Mouse (Mus musculus): ENCODE results near the gene Nfatc3. TPM values are rescaled to one million over a fixed set of nuclear protein-coding genes. Genes with fewer than 3 reads are reported as not detected.

The Nfatc3 gene
- polyA plus RNA-seq, 1 experiment from 2014 or later: 5.0 TPM

GRCm38 (mm10) chr8:106137906-106138477 lies 79.4 kb downstream of the Nfatc3 start:
- peaks cover 75% of the 10 kb centered on the region for H3K27me3 ChIP-seq (replicated peaks)
- H3K4me3 ChIP-seq: peak overlapping the region; percentile 54

GRCm38 (mm10) chr8:106138616-106139015 lies 80.0 kb downstream of the Nfatc3 start:
- 18% methylated on average over 7 of the region's 7 CpGs for WGBS (ENCODE audit: insufficient replicate concordance)
- Histone ChIP-seq H3K27ac (no peak overlapping the region), H3K9ac (peak overlapping the region; percentile 53; the same call in 1 of the 2 replicates), H3K9me3 (replicated peaks) (no peaks in the 10 kb centered on the region), H3K4me3 (peak overlapping the region; percentile 54), H3K4me2 (peak overlapping the region; percentile 66), H3K36me3 (no peaks in the 10 kb centered on the region), H3K4me1 (peaks cover 43% of the 10 kb centered on the region), H3K27me3 (replicated peaks) (peaks cover 69% of the 10 kb centered on the region)
- ATAC-seq: no peak

More at GRCm38 (mm10) chr8:106137906-106138477, 79.4 kb downstream of the Nfatc3 start:
- no peak; the same call in 1 of the 2 replicates for ATAC-seq
- H3K4me1 ChIP-seq: peaks cover 43% of the 10 kb centered on the region
- H3K9ac ChIP-seq: peak overlapping the region; percentile 53; the same call in 1 of the 2 replicates
- H3K4me2 ChIP-seq: peak overlapping the region; percentile 66
- under 1% methylated on average over 24 of the region's 24 CpGs for WGBS (ENCODE audit: insufficient replicate concordance)
- no peak overlapping the region for H3K27ac ChIP-seq
- peaks cover 4% of the 10 kb centered on the region for H3K36me3 ChIP-seq
- no peaks in the 10 kb centered on the region for H3K9me3 ChIP-seq (replicated peaks)

GRCm38 (mm10) chr8:106140191-106140590 lies 81.6 kb downstream of the Nfatc3 start:
- peaks cover 57% of the 10 kb centered on the region for H3K27me3 ChIP-seq (replicated peaks)
- H3K4me1 ChIP-seq: peaks cover 36% of the 10 kb centered on the region
- H3K9ac ChIP-seq: no peak overlapping the region
- H3K36me3 ChIP-seq: no peaks in the 10 kb centered on the region
- H3K9me3 ChIP-seq (replicated peaks): no peaks in the 10 kb centered on the region
- H3K4me3 ChIP-seq: no peak overlapping the region
- no peak for ATAC-seq
- 56% methylated on average over 5 of the region's 5 CpGs for WGBS (ENCODE audit: insufficient replicate concordance)
- no peak overlapping the region for H3K4me2 ChIP-seq
- H3K27ac ChIP-seq: no peak overlapping the region

GRCm38 (mm10) chr8:106140769-106141168 lies 82.1 kb downstream of the Nfatc3 start:
- Histone ChIP-seq H3K27me3 (replicated peaks) (peaks cover 51% of the 10 kb centered on the region), H3K4me2 (no peak overlapping the region), H3K4me1 (peaks cover 34% of the 10 kb centered on the region), H3K9ac (no peak overlapping the region), H3K4me3 (no peak overlapping the region), H3K9me3 (replicated peaks) (no peaks in the 10 kb centered on the region), H3K27ac (no peak overlapping the region), H3K36me3 (no peaks in the 10 kb centered on the region)
- WGBS (ENCODE audit: insufficient replicate concordance): 16% methylated on average over 13 of the region's 13 CpGs
- no peak for ATAC-seq

GRCm38 (mm10) chr8:106145331-106145730 lies 86.7 kb downstream of the Nfatc3 start:
- WGBS (ENCODE audit: insufficient replicate concordance): 82% methylated on average over 2 of the region's 2 CpGs
- no peak overlapping the region for H3K27ac ChIP-seq
- no peak overlapping the region for H3K4me3 ChIP-seq

GRCm38 (mm10) chr8:106146014-106146413 lies 87.4 kb downstream of the Nfatc3 start:
- Histone ChIP-seq H3K27ac (no peak overlapping the region), H3K4me2 (no peak overlapping the region), H3K9ac (no peak overlapping the region), H3K9me3 (replicated peaks) (no peaks in the 10 kb centered on the region), H3K4me3 (no peak overlapping the region), H3K27me3 (replicated peaks) (0 out of 2 replicates have a peak, but pooled peaks cover 4% of the 10 kb centered on the region), H3K36me3 (no peaks in the 10 kb centered on the region), H3K4me1 (peaks cover 24% of the 10 kb centered on the region)
- WGBS (ENCODE audit: insufficient replicate concordance): 60% methylated on average over 4 of the region's 4 CpGs
- no peak for ATAC-seq

More at GRCm38 (mm10) chr8:106145331-106145730, 86.7 kb downstream of the Nfatc3 start:
- Histone ChIP-seq H3K4me2 (no peak overlapping the region), H3K36me3 (no peaks in the 10 kb centered on the region), H3K9ac (no peak overlapping the region), H3K27me3 (replicated peaks) (0 out of 2 replicates have a peak, but pooled peaks cover 6% of the 10 kb centered on the region), H3K4me1 (peaks cover 19% of the 10 kb centered on the region), H3K9me3 (replicated peaks) (no peaks in the 10 kb centered on the region)
- no peak for ATAC-seq

- Histone ChIP-seq H3K36me3 (no peaks in the 10 kb centered on the region), H3K4me1 (peaks cover 41% of the 10 kb centered on the region), H3K4me2 (no peak overlapping the region), H3K4me3 (no peak overlapping the region), H3K27me3 (replicated peaks) (0 out of 2 replicates have a peak, but pooled peaks cover 4% of the 10 kb centered on the region), H3K27ac (no peak overlapping the region), H3K9ac (no peak overlapping the region), H3K9me3 (replicated peaks) (no peaks in the 10 kb centered on the region)
- ATAC-seq: no peak
- 70% methylated on average over 6 of the region's 6 CpGs for WGBS (ENCODE audit: insufficient replicate concordance)
Observed at GRCm38 (mm10) chr8:106147868-106148565, 89.4 kb downstream of the Nfatc3 start.

- WGBS (ENCODE audit: insufficient replicate concordance): 77% methylated on average over 6 of the region's 6 CpGs
- ATAC-seq: no peak
- Histone ChIP-seq H3K4me3 (no peak overlapping the region), H3K36me3 (peaks cover 3% of the 10 kb centered on the region; the same call in 1 of the 2 replicates), H3K9me3 (replicated peaks) (no peaks in the 10 kb centered on the region), H3K4me1 (peaks cover 51% of the 10 kb centered on the region), H3K27me3 (replicated peaks) (0 out of 2 replicates have a peak, but pooled peaks cover 4% of the 10 kb centered on the region), H3K4me2 (0 out of 2 replicates have a peak overlapping the region, but pooled peaks have one; percentile 10), H3K27ac (peak overlapping the region; percentile 8; the same call in 1 of the 2 replicates), H3K9ac (no peak overlapping the region)
Observed at GRCm38 (mm10) chr8:106149025-106149424, 90.4 kb downstream of the Nfatc3 start.

- Histone ChIP-seq H3K4me1 (peaks cover 52% of the 10 kb centered on the region), H3K4me3 (peak within 1 kb of the TSS; percentile 77), H3K9me3 (replicated peaks) (no peaks in the 10 kb centered on the region), H3K9ac (peak within 1 kb of the TSS; percentile 80), H3K27ac (peak within 1 kb of the TSS; percentile 64), H3K27me3 (replicated peaks) (0 out of 2 replicates have a peak, but pooled peaks cover under 1% of the 10 kb centered on the region), H3K4me2 (peak within 1 kb of the TSS; percentile 93), H3K36me3 (peaks cover 13% of the 10 kb centered on the region)
- WGBS (ENCODE audit: insufficient replicate concordance): 1% methylated on average over 38 of the region's 38 CpGs
- ATAC-seq: peak; percentile 97
Observed at GRCm38 (mm10) chr8:106149801-106150652, 91.4 kb downstream of the Nfatc3 start, which contains the start of gene Pla2g15. Pla2g15 (plus strand) TSS chr8:106150399.

- Histone ChIP-seq H3K4me1 (peaks cover 52% of the 10 kb centered on the region), H3K27ac (peak overlapping the region; percentile 64), H3K27me3 (replicated peaks) (no peaks in the 10 kb centered on the region), H3K4me2 (peak overlapping the region; percentile 93), H3K9me3 (replicated peaks) (no peaks in the 10 kb centered on the region), H3K4me3 (peak overlapping the region; percentile 77), H3K36me3 (peaks cover 17% of the 10 kb centered on the region), H3K9ac (peak overlapping the region; percentile 80)
- WGBS (ENCODE audit: insufficient replicate concordance): 13% methylated on average over 8 of the region's 8 CpGs
- ATAC-seq: peak; percentile 54
Observed at GRCm38 (mm10) chr8:106150653-106151000, 92.0 kb downstream of the Nfatc3 start.

- Histone ChIP-seq H3K4me3 (peak overlapping the region; percentile 77), H3K9me3 (replicated peaks) (no peaks in the 10 kb centered on the region), H3K27me3 (replicated peaks) (no peaks in the 10 kb centered on the region), H3K36me3 (peaks cover 19% of the 10 kb centered on the region), H3K9ac (peak overlapping the region; percentile 80), H3K27ac (peak overlapping the region; percentile 64), H3K4me2 (peak overlapping the region; percentile 93), H3K4me1 (peaks cover 52% of the 10 kb centered on the region)
- 60% methylated on average over 9 of the region's 9 CpGs for WGBS (ENCODE audit: insufficient replicate concordance)
- ATAC-seq: no peak
Observed at GRCm38 (mm10) chr8:106151041-106151440, 92.4 kb downstream of the Nfatc3 start.

All from liver, embryonic 12.5 days (tissue).